In genomic region chr12:4888739-4889138, GRCm38 (mm10) we compare ENCODE assay signal across 15 mouse cellular contexts.
"Had no signal": no experiment of that assay in that cellular context is flagged by ENCODE, and none has a peak within 500 bp of the region (broad histone marks: within the 10 kb centered on the region; RNA-seq: fewer than 3 reads in every experiment).

No protein-coding gene starts in this region.

- DNase-seq: kidney, adult 2 months; kidney, postnatal 14 days; lung, embryonic 14.5 days; lung, postnatal 10 days; lung, postnatal 4 days; retina, postnatal 1 day; right cerebral cortex, postnatal 14 days; thymus, postnatal 36 days had no signal

- H3K4me3 ChIP-seq: intestine, embryonic 15.5 days; kidney, embryonic 15.5 days; left cerebral cortex, adult 2 months; limb, embryonic 15.5 days; midbrain, embryonic 15.5 days; neural tube, embryonic 12.5 days had no signal

- ATAC-seq: intestine, embryonic 15.5 days; midbrain, embryonic 15.5 days had no signal

- H3K36me3 ChIP-seq: intestine, embryonic 15.5 days had no signal

- H3K27me3 ChIP-seq: intestine, embryonic 15.5 days; kidney, embryonic 15.5 days; limb, embryonic 15.5 days; midbrain, embryonic 15.5 days; neural tube, embryonic 12.5 days had no signal

- H3K4me1 ChIP-seq: intestine, embryonic 15.5 days; kidney, embryonic 15.5 days; limb, embryonic 15.5 days; midbrain, embryonic 15.5 days; neural tube, embryonic 12.5 days had no signal

- H3K4me2 ChIP-seq: intestine, embryonic 15.5 days; kidney, embryonic 15.5 days; limb, embryonic 15.5 days; lung, embryonic 14.5 days; midbrain, embryonic 11.5 days; midbrain, embryonic 15.5 days; neural tube, embryonic 12.5 days had no signal

- H3K27ac ChIP-seq: intestine, embryonic 15.5 days; kidney, embryonic 15.5 days; left cerebral cortex, adult 2 months; limb, embryonic 15.5 days; midbrain, embryonic 15.5 days; neural tube, embryonic 12.5 days had no signal

- H3K9me3 ChIP-seq: intestine, embryonic 15.5 days; kidney, embryonic 15.5 days; limb, embryonic 15.5 days; midbrain, embryonic 15.5 days; neural tube, embryonic 12.5 days had no signal

- H3K9ac ChIP-seq: intestine, embryonic 15.5 days; kidney, embryonic 15.5 days; limb, embryonic 15.5 days; lung, embryonic 14.5 days; midbrain, embryonic 15.5 days; neural tube, embryonic 12.5 days had no signal
